Mouse (Mus musculus) midbrain, embryonic 12.5 days (tissue): ENCODE data around the gene Cblb. TPM values are rescaled to one million over a fixed set of nuclear protein-coding genes. Genes with fewer than 3 reads are reported as not detected.

Experiments
- ATAC-seq: fragments of 200-750 bp; cut with Nextera tagmentation; 2 replicates; pipeline ENCODE4 v1.8.0; 2017; ENCODE audit warnings: low read depth, moderate TSS enrichment, moderate library complexity; ENCODE audit not compliant: low FRiP score
- H3K27ac ChIP-seq: fragments of 300-500 bp; sonication (generic); replicated peaks from 2 replicates; pipeline ENCODE4 v1.5.1; 2016; ENCODE audit warnings: mild to moderate bottlenecking
- H3K27me3 ChIP-seq: fragments of 300-500 bp; sonication (generic); 2 replicates; pipeline ENCODE4 v1.6.1; 2016; ENCODE audit warnings: mild to moderate bottlenecking
- H3K36me3 ChIP-seq: fragments of 300-500 bp; sonication (generic); 2 replicates; pipeline ENCODE4 v1.6.1; 2016
- H3K4me1 ChIP-seq: fragments of 300-500 bp; sonication (generic); 2 replicates; pipeline ENCODE4 v1.6.1; 2016
- H3K4me2 ChIP-seq: fragments of 300-500 bp; sonication (generic); replicated peaks from 2 replicates; pipeline ENCODE4 v1.6.1; 2016; ENCODE audit warnings: mild to moderate bottlenecking, moderate library complexity
- H3K4me3 ChIP-seq: fragments of 300-500 bp; sonication (generic); 2 replicates; pipeline ENCODE4 v1.5.1; 2016; ENCODE audit warnings: mild to moderate bottlenecking
- H3K9ac ChIP-seq: fragments of 300-500 bp; sonication (generic); replicated peaks from 2 replicates; pipeline ENCODE4 v1.6.1; 2016; ENCODE audit warnings: mild to moderate bottlenecking, moderate library complexity
- H3K9me3 ChIP-seq: fragments of 300-500 bp; sonication (generic); 2 replicates; pipeline ENCODE4 v1.6.1; 2016; ENCODE audit warnings: mild to moderate bottlenecking
- WGBS: fragments of 180-500 bp; shearing (Covaris S2); methylation state at CpG from one replicate; pipeline ENCODE4 v1.1.7; 2016; 5-methylcytosine and 5-hydroxymethylcytosine counted together
- polyA plus RNA-seq: library from polyadenylated mRNA; unstranded; fragments of >200 nt; fragmentation: Nextera tagmentation; extraction: Ambion mirVana; gene quantifications from 2 replicates; pipeline ENCODE4 v1.2.1, GENCODE M21; 2016

Cblb gene
- polyA plus RNA-seq, 1 experiment from 2014 or later = 39.0 TPM

DNA sequence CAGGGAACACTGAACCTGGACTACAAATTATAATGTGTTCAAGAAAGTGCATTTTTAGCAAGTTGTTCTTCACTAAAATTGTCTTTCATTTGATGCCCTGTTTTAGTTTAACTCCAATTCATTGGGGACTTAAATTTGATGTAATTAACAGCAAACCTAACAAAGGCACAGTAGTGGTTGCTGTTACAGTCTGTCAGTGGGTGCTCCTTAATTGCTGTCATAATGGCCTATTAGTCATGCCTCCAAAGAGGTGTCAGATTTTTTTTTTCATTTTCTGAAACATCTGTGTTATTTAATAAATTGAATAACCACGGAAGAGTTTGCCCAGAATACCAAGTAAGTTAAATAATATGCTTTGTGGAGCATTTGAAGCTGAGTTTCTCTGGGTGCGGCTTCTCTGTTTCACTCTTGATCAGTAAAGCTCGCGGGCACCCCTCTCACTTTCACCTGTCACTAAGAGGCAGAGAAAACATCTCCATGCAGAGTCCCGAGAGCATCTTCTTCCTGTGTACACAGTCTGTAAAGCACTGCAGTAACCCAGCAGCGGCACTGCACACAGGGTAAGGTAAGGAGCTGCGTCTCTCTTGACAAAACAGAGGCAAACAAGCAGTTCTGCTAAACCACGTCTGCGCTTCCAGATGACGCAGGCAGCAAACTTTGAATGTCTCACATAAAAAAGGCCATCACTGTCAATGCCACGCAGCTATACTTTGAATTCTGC lies 116.1 kb downstream of the Cblb start:
- Histone ChIP-seq H3K4me2 (no peak overlapping the region), H3K9me3 (no peaks in the 10 kb centered on the region), H3K4me1 (no peaks in the 10 kb centered on the region; the same call in 1 of the 2 replicates), H3K36me3 (peaks cover 31% of the 10 kb centered on the region), H3K27me3 (no peaks in the 10 kb centered on the region), H3K9ac (no peak overlapping the region), H3K4me3 (no peak overlapping the region), H3K27ac (no peak overlapping the region)
- WGBS = 88% methylated on average over 11 of the region's 11 CpGs
- ATAC-seq = no peak

DNA sequence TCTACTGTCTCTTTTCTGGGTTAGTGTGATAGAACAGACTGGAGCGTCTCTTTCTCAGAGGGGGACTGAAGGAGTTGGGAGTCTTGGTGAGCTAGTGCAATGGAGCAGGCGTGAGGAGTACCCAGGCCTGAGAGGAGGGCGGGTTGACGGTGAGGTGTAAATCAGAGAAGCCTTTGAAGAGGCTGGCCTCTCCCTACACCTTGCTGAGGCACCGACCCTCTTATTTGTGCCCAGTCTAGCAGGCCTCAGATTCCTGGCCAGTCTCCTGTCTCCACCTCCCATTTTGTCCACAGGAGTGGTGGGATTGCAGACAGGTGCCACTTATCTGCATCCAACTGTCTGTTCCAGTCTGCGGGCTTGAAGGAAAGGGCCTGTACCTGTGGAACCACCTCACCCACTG lies 117.0 kb downstream of the Cblb start:
- no peak overlapping the region for H3K9ac ChIP-seq
- ATAC-seq = no peak
- H3K4me3 ChIP-seq = no peak overlapping the region
- H3K27me3 ChIP-seq = no peaks in the 10 kb centered on the region
- no peak overlapping the region for H3K27ac ChIP-seq
- peaks cover 31% of the 10 kb centered on the region for H3K36me3 ChIP-seq
- WGBS = 90% methylated on average over 6 of the region's 6 CpGs
- no peaks in the 10 kb centered on the region; the same call in 1 of the 2 replicates for H3K4me1 ChIP-seq
- no peak overlapping the region for H3K4me2 ChIP-seq
- no peaks in the 10 kb centered on the region for H3K9me3 ChIP-seq

DNA sequence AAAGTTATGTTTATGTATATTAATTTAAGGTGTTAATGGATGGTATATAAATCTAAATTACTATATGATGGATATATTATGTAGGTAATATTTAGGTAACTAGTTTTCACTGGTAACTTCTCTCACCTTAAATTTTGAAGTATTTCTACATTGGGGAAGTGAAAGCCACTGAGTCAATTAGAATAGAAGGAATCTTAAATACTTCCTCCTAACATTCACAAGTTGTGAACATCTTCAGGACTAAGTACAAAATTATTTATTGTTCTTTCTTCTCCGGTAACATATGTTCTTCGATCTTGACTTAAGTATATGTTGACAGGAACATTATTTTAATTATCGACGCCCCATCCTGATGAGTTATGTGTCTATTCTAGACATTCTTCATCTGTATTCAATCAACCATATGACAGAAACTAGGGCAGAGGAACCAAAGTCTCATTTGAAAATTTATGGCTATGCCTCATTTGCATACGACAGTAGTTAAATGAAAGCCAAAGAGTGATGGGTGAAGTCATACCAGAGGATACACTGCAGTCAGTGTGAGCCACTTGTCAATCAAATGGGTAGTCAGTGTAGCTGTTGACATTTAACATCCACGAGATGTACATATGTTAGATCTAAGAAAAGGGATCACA lies 118.2 kb downstream of the Cblb start:
- no peak for ATAC-seq
- H3K4me1 ChIP-seq = no peaks in the 10 kb centered on the region; the same call in 1 of the 2 replicates
- H3K4me3 ChIP-seq = no peak overlapping the region
- no peaks in the 10 kb centered on the region for H3K9me3 ChIP-seq
- H3K9ac ChIP-seq = no peak overlapping the region
- H3K27me3 ChIP-seq = no peaks in the 10 kb centered on the region
- H3K4me2 ChIP-seq = no peak overlapping the region
- no peak overlapping the region for H3K27ac ChIP-seq
- H3K36me3 ChIP-seq = peaks cover 25% of the 10 kb centered on the region
- 93% methylated on average over 6 of the region's 6 CpGs for WGBS

DNA sequence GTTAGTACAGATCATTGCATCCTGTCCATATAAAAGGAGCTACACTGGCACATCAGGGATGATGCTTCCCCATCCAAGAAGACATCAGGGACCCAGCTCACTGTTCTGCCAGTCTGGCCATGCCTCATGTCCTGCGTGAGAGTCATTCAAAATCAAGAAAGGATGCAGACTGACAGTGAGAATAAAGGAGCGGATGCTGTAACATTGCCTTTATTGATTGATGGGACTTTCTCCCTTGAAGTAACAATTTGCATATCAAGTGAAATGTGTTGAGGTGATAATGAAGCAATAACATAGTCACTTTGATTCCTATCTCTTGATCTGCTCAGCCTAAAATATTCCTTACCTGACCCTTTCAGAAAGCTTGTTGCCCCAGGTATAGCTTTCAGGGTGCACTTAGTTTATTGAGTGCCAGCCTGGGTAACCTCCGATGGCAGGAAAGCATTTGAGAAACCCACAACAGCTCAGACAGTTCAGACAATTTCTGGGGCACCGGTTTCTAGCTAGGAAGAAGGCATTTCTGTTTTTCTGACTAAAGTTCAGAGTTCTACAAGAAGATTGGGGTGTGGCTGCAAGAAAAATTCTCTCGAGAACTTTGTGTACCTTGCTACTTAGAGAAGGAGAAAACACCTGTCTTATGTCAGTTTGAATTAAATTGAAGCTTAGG lies 124.1 kb downstream of the Cblb start:
- no peak overlapping the region for H3K27ac ChIP-seq
- 86% methylated on average over 5 of the region's 5 CpGs for WGBS
- no peak overlapping the region for H3K9ac ChIP-seq
- ATAC-seq = no peak
- no peaks in the 10 kb centered on the region for H3K9me3 ChIP-seq
- H3K4me2 ChIP-seq = no peak overlapping the region
- no peak overlapping the region for H3K4me3 ChIP-seq
- H3K4me1 ChIP-seq = no peaks in the 10 kb centered on the region
- H3K27me3 ChIP-seq = no peaks in the 10 kb centered on the region
- peaks cover 38% of the 10 kb centered on the region; the same call in 1 of the 2 replicates for H3K36me3 ChIP-seq

DNA sequence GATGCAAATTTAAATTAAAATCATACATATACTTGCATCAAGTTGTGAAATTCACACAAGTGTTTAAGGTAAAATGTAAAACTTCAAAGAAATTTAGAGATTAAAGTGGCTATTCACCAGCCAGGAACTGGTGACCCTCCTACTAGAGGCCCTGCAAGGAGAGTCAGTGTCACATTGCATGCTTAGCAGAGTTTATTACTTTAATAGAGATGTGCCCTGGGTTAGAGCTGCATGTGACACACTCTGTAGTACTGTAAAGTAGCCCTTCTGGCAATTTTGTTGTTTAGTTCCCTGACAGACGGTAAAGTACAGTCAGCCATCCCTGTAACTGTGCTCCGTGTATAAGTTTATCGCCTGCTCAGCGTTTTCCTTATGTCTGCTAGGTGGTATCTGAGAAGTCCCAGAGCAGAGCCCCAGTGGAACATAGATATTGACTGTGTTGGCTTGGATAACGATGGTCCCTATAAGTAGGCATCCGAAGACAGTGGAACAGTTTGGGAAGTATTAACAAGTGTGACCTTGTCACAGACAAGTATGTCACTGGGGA lies 129.0 kb downstream of the Cblb start:
- Histone ChIP-seq H3K4me3 (no peak overlapping the region), H3K36me3 (peaks cover 22% of the 10 kb centered on the region), H3K27me3 (no peaks in the 10 kb centered on the region), H3K4me1 (peaks cover 11% of the 10 kb centered on the region; the same call in 1 of the 2 replicates), H3K27ac (no peak overlapping the region), H3K9me3 (no peaks in the 10 kb centered on the region), H3K9ac (no peak overlapping the region), H3K4me2 (no peak overlapping the region)
- ATAC-seq = no peak
- WGBS = 91% methylated on average over 6 of the region's 6 CpGs

DNA sequence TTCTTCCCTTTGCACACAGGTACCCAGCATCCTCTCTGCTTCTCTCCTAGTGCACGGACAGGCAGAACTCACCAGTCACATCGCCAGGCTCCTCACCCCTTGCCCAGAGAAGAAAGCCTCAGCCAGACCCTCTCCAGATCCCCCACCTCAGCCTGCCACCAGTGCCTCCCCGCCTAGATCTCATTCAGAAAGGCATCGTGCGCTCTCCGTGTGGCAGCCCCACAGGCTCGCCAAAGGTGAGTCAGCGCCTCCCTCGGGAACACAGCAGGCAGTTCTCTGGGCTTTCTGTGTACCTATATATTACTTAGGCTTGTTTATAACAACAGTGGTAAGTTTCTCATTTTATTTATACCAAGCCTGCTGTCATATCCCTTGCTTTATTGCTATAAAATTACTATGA lies 133.2 kb downstream of the Cblb start:
- Histone ChIP-seq H3K9me3 (no peaks in the 10 kb centered on the region), H3K4me3 (no peak overlapping the region), H3K4me2 (no peak overlapping the region), H3K9ac (no peak overlapping the region), H3K27me3 (no peaks in the 10 kb centered on the region), H3K4me1 (peaks cover 11% of the 10 kb centered on the region; the same call in 1 of the 2 replicates), H3K36me3 (peaks cover 28% of the 10 kb centered on the region), H3K27ac (no peak overlapping the region)
- WGBS = 80% methylated on average over 9 of the region's 9 CpGs
- ATAC-seq = no peak

DNA sequence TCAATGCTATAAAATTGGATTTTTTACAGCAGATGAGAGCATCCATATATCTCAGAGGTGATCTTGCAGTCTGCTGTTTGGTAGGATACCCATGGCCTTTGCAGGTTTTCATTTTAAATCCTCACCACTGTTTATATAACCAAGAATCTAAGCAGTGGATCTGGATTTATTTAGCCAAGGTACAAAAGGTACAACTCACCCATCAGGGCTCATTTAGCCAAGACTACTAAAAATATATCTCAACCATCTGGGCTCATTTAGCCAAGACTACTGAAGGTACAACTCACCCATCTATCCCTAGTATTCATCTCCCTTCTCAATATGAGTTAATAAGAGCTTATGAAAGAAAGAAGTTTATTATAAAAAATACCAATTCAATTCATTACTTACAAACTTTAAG lies 142.2 kb downstream of the Cblb start:
- Histone ChIP-seq H3K36me3 (peaks cover 20% of the 10 kb centered on the region), H3K27ac (no peak overlapping the region)
- no peak for ATAC-seq

DNA sequence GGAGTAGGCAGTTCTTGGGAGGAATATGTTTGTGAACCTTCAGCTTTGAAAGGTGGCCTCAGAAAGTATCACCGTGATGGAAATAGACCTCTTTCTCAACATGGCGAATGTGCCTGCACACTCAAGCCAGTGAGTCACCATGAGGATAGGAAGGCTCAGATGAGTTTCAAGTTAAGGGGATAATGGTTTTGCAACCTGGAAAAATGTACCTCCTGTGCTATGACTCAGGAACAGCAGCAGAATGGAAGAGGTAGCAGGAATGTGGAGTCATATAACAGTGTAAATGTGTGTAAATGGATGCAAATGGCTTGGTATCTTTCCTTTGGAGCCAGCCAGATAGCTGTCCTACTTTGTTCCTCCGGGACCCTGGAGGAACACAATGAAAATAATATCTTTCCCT lies 148.8 kb downstream of the Cblb start:
- no peaks in the 10 kb centered on the region for H3K9me3 ChIP-seq
- 94% methylated on average over 3 of the region's 3 CpGs for WGBS

More for the DNA sequence above, 142.2 kb downstream of the Cblb start:
- Histone ChIP-seq H3K4me3 (no peak overlapping the region), H3K4me1 (no peaks in the 10 kb centered on the region), H3K4me2 (no peak overlapping the region), H3K27me3 (no peaks in the 10 kb centered on the region), H3K9ac (no peak overlapping the region), H3K9me3 (no peaks in the 10 kb centered on the region)

DNA sequence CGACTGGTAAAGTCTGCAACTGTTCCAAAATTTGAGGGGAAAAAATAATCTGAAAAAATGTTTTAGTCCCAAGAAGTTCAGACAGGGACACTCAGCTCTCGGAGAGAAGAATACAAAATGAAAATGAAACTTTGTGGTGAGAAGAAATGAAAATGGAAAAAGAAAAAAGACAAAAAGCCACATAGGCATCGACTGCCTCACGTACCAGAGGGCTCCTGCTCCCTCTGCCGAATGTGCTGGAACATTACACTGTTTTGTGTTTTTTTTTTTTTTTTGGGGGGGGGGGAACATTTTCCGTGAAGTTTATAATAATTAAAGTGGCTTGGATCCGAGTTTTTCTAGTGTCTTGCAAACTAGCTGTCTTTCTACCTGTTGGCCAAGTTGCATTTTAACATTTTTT lies 151.0 kb downstream of the Cblb start:
- H3K36me3 ChIP-seq = peaks cover 29% of the 10 kb centered on the region

More for the DNA sequence above, 148.8 kb downstream of the Cblb start:
- Histone ChIP-seq H3K9ac (no peak overlapping the region), H3K4me1 (peaks cover 3% of the 10 kb centered on the region; the same call in 1 of the 2 replicates), H3K4me3 (no peak overlapping the region), H3K27ac (no peak overlapping the region), H3K36me3 (peaks cover 13% of the 10 kb centered on the region), H3K4me2 (no peak overlapping the region), H3K27me3 (no peaks in the 10 kb centered on the region)
- no peak for ATAC-seq

DNA sequence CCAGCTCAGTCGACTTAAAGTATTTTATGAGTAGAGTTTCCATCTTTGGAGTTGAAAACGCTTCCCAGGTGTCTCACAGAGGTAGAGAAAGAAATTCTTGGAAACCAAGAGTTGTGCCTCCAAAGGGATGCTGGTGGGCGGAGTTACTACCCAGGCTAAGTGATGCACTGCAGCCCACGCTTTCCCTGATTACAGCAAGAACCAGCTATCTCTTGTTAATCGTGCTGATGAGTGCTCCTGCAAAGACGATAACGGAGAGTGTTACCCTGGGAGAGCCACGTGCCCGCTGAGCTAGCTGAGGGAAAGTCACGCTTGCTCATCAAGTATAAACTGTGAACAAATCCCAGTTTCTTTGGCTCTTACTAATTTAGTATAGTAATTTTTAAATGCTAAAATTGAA lies 153.3 kb downstream of the Cblb start:
- no peak for ATAC-seq
- Histone ChIP-seq H3K9me3 (no peaks in the 10 kb centered on the region), H3K27ac (no peak overlapping the region), H3K27me3 (no peaks in the 10 kb centered on the region), H3K9ac (no peak overlapping the region), H3K4me2 (no peak overlapping the region), H3K4me1 (no peaks in the 10 kb centered on the region), H3K4me3 (no peak overlapping the region), H3K36me3 (peaks cover 37% of the 10 kb centered on the region)
- 91% methylated on average over 10 of the region's 10 CpGs for WGBS

More for the DNA sequence above, 151.0 kb downstream of the Cblb start:
- Histone ChIP-seq H3K4me2 (no peak overlapping the region), H3K4me1 (peaks cover 3% of the 10 kb centered on the region; the same call in 1 of the 2 replicates), H3K9me3 (no peaks in the 10 kb centered on the region), H3K4me3 (no peak overlapping the region), H3K9ac (no peak overlapping the region), H3K27ac (no peak overlapping the region), H3K27me3 (no peaks in the 10 kb centered on the region)
- ATAC-seq = no peak
- 85% methylated on average over 7 of the region's 7 CpGs for WGBS

DNA sequence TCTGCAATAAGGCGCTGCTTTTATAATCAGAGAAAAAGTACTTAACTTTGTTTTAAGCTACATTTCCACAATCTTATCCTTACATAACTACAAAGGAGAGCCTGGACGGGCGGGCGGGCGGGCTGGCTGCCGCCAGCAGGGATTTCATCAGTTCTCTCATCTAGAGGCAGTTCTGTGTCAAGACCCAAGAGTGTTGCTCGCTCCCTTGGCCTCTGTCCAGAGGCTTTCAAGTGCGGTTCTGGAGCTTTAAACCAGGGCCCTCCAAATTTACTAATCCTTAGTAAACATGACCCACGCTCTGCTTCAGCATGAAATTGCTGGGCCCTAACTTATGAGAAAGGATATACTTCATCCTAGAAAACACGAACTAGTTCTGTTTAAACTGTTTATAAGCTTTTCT lies 155.7 kb downstream of the Cblb start:
- H3K36me3 ChIP-seq = peaks cover 58% of the 10 kb centered on the region
- H3K4me3 ChIP-seq = no peak overlapping the region
- H3K27ac ChIP-seq = no peak overlapping the region
- H3K4me1 ChIP-seq = no peaks in the 10 kb centered on the region
- WGBS = 80% methylated on average over 10 of the region's 10 CpGs
- no peaks in the 10 kb centered on the region for H3K9me3 ChIP-seq
- H3K9ac ChIP-seq = no peak overlapping the region
- ATAC-seq = no peak
- H3K27me3 ChIP-seq = no peaks in the 10 kb centered on the region
- H3K4me2 ChIP-seq = no peak overlapping the region

DNA sequence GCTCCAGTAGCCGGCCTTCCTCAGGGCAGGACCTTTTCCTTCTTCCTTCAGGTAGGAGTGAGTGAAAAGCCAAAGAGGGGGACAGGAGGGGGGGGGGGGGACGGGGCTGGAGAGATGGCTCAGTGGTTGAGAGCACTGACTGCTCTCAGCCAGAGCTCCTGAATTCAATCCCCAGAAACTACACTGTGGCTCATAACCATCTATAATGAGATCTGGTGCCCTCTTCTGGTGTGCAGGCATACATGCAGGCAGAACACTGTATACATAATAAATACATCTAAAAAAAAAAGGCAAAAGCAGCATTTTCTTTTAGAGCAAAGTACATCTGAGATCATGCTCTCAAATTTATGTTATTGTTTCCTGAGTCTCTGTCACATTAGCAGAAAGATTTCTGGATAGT lies 158.1 kb downstream of the Cblb start:
- Histone ChIP-seq H3K4me2 (no peak overlapping the region), H3K27me3 (no peaks in the 10 kb centered on the region), H3K9me3 (no peaks in the 10 kb centered on the region), H3K9ac (no peak overlapping the region), H3K4me1 (no peaks in the 10 kb centered on the region), H3K36me3 (peaks cover 62% of the 10 kb centered on the region), H3K27ac (no peak overlapping the region), H3K4me3 (no peak overlapping the region)
- WGBS = 53% methylated on average over 1 of the region's 2 CpGs
- ATAC-seq = no peak; the same call in 1 of the 2 replicates
